Mouse (Mus musculus) lung, postnatal 25 days (tissue): ENCODE data around the gene Fbrsl1.

Experiments
- DNase-seq: peaks from one replicate; pipeline ENCODE4 v3.0.0; 2022; ENCODE audit warnings: low spot score

The Fbrsl1 gene

DNA sequence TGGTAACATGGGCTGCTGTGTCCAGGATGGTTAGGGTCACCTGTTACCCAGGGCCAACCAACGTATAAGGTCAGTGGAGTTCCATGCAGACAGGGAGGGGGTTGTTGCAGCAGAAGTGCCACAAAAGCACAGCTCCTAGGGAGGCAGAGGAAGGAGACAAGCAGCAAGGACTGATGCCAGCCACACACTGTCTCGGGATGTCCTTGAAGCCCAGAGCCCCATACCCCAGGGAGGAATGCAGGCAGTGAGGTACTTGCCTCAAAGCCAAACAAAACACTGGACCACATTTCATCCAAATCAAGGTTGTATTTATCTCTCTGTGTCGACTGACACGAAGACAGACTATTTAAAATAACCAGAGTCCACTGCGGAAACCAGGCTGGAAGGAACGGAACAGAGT, 86.8 kb downstream of the Fbrsl1 start:
- DNase-seq = no peak

DNA sequence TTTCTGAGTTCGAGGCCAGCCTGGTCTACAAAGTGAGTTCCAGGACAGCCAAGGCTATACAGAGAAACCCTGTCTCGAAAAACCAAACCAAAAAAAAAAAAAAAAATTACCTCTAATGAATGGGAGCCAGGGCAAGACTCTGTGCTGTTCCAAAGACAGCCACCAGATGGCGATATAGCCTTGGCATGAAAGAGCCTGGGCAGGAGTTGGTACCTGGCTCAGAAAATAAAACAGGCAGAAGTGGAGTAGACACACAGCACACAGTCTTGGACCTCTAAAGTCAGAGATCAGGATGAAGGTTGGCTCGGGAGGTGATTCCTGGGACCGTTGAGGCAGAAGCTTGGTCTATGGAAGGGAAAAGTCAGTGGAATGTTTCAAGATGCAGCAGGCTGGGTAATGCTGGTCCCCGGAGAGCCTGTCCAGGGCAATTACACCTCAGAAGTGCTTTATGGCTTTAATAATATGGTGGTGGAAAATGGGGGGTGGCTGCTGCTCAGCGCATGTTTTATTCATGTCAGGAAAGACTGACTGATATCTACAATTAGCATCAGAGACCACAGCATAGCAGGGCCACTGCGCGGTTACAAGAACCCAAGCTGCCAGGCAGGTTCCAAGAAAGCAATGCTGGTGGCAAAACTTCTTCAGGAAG, 90.6 kb downstream of the Fbrsl1 start:
- peak; percentile 75 for DNase-seq

DNA sequence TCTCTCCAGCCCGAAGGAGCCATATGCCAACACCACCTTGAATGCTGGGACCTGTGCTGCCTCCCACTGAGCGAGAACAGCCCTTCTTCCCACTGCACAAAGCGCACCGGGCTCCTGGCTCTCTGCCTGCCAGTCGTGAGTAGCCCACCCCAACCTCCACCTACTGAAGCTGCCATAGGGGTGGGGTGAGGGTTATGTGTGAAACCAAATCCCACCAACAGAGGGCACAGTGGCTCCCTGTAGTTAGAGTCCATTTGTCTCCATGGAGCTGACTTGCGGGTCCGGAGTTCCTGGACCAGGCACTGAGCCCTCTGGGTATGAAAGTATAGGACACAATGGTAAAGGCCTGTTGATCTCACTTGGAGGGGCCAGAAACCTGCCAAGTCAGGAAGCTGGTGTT, 93.6 kb downstream of the Fbrsl1 start:
- DNase-seq = peak; percentile 21

DNA sequence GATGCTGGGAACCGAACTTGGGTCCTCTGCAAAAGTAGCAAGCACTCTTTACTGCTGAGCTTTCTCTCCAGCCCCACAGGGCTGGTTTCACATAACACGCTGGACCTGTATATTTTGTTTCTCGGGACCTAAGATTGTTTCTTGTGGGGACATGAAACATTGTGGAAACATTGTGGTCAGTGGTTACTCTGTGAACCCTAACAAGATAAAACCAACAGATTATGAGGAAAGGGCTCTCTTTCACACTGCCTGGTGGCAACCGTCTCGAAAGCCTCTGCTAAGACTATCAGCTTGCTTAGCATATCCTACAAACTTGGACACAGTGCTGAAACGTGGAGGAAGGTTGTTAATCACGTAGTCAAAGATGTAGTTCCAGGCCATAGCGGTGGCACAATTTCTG, 101.3 kb downstream of the Fbrsl1 start:
- no peak for DNase-seq

DNA sequence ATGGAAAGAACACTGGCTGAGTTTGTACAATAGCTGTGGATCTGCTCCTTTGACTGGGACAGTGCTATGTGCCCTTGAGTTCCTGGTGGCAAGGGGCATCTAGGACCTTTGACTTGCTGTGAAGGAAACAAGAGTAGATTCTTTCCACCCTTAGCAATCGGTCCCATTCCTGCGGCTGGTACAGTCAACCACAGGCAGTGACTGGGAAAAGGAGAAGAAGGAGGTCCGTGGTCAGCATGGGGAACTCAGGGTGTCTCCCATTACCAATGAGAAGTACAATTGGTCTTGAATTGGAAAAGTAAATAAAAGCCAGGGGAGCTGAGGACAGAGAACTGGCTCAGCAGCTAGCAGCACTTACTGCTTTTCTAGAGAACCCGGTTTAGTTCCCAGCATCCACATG, 102.8 kb downstream of the Fbrsl1 start:
- DNase-seq = no peak

DNA sequence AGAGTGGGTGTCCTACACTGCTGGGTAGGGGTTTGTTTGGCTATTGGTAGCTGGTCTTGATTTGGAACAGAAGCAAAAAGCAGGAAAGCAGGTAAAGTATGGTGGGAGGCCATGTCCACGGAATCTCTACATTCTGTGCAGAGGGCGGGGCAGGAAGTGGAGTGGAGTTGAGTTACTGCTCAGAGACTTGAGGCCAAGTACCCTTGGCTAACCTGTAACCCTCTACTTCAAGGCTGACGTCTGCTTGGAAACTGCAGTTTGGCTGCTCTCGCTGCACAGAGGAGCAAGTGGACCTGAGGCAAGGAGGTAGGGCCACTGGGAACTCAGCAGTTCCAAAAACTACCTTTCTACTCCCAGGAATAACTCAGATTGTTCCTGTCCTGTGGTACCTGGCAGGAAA, 103.8 kb downstream of the Fbrsl1 start, which contains the start of gene Lrcol1:
Lrcol1 (plus strand) TSS at position 207 of the 400 bp plus-strand sequence.
- peak; percentile 42 for DNase-seq

DNA sequence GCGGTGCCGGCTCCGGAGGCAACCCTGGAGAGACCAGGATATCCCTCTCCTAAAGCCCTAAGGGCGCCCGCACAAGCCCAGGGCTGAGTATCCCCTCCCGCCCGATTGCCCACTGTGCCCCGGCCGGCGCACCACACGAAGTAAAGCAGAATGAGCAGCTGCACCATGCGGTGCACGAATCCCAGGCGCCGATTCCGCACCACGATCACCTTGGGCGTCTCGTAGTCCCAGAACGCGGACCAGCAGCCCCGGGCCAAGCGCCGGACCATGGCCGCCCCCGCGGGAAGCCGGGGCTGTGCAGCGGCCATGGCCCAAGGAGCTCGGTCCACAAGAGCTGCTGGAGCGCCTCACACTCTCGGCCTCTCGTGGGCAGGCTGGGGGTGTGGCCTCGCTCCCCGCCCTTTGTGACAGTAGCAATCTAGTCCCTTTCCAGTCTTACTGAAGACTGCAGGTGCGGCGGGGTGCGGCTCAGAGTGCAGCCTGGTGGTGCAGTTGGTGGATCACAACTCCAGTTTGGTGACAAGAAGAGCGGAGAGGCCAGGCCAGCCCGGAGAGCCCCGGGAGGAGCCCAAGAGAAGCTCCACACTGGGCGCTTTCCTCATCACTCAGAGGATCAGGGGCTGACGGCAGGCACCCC, 105.5 kb downstream of the Fbrsl1 start, which contains the start of gene P2rx2:
P2rx2 (minus strand) TSS at position 565 of the 637 bp plus-strand sequence.
- peak; percentile 56 for DNase-seq

DNA sequence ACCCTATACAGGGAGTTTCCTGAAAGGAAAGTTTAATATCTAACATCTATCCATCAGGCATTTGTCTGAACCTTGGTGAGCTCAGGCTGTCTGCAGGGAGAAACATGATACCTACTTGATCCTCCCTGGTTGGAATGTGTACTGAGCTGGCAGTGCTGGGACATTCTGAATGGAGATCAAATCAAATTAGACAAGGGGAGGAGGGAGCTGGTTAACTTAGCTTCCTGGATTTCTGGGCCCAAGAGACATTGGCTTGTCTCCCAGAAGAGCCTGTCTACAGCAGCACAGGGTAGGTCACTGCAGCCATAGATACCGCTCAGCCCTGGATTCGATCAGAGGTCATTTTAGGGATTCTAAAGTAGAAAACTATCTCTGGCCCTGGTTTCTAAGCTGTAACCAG, 109.5 kb downstream of the Fbrsl1 start:
- DNase-seq = no peak

DNA sequence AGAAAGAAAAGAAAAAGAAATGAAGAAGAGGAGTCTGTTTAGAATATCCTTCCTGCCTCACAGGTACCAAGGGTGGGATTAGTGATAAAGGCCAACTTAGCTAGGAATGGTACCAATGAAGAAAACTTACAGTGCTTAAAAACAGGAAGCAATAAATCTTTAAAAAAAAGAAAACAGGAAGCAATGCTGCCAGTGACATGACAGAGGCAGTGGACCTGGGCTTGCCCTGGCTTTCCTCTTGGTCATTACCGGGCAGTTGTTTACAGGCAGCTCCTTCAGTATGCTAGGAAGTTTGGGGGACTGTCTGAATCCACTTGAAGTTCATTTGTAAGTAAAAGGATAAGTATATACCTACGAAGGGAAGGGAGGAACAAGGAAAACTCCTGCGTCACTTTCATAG, 117.8 kb downstream of the Fbrsl1 start:
- no peak for DNase-seq

DNA sequence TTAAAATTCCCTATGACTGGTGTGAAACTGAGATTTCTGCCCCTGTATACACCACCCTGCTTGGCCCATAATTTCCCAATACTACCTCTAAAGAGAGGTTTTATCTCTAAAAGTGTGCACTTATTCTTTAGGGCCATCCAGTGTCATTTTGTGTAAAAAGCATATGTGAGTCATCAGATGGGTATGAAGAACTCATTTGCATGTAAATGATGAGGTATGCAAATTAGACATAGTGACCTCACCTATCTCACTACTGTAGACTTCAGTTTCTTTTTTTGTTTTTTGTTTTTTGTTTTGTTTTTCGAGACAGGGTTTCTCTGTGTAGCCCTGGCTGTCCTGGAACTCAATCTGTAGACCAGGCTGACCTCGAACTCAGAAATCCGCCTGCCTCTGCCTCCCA, 135.2 kb downstream of the Fbrsl1 start:
- no peak for DNase-seq
